Mouse (Mus musculus) ES-E14 (cell line): Measurements from ENCODE around the gene Ttll9. TPM values are rescaled to one million over a fixed set of nuclear protein-coding genes. Genes with fewer than 3 reads are reported as not detected.
A peak's percentile ranks its signal among the peaks of the same experiment; 100 is the strongest.

Source experiments
- DNase-seq: peaks from one replicate; pipeline ENCODE4 v3.0.0-alpha.2; 2013; ENCODE audit warnings: low read depth, low spot score
- H3K27ac ChIP-seq: 2 replicates; pipeline ENCODE4 v1.5.1; 2012; ENCODE audit warnings: low read depth, mild to moderate bottlenecking, low read length, moderate library complexity, mixed read lengths; ENCODE audit not compliant: poor library complexity, insufficient read depth, severe bottlenecking
- H3K36me3 ChIP-seq: 2 replicates; pipeline ENCODE4 v1.6.1; 2012; ENCODE audit warnings: mild to moderate bottlenecking, low read length, moderate library complexity, mixed read lengths; ENCODE audit not compliant: control insufficient read depth, poor library complexity, insufficient read depth, severe bottlenecking
- H3K4me1 ChIP-seq, 2 experiments: fragments of 150-350 bp in 1 of 2; sonication (generic) in 1 of 2; 2 replicates each; pipeline ENCODE4 v1.6.1; 2012; ENCODE audit warnings: low read length in 2 of 2, mild to moderate bottlenecking in 1 of 2, mixed read lengths in 1 of 2; ENCODE audit not compliant: control insufficient read depth in 2 of 2, insufficient read depth in 2 of 2, poor library complexity in 1 of 2
- H3K4me3 ChIP-seq, 2 experiments: fragments of 150-350 bp in 1 of 2; sonication (generic) in 1 of 2; 2 replicates each; pipeline ENCODE4 v1.5.1; 2012; ENCODE audit warnings: low read length in 2 of 2, low read depth in 1 of 2, mild to moderate bottlenecking in 1 of 2, mixed read lengths in 1 of 2; ENCODE audit not compliant: insufficient read depth in 1 of 2, poor library complexity in 1 of 2, severe bottlenecking in 1 of 2
- H3K9ac ChIP-seq: 2 replicates; pipeline ENCODE4 v1.6.1; 2012; ENCODE audit warnings: low read depth, mild to moderate bottlenecking, low read length, mixed read lengths; ENCODE audit not compliant: poor library complexity, insufficient read depth, severe bottlenecking
- H3K9me3 ChIP-seq: fragments of 150-350 bp; sonication (generic); 2 replicates; pipeline ENCODE4 v1.6.1; 2012; ENCODE audit warnings: low read depth, mild to moderate bottlenecking, low read length; ENCODE audit not compliant: control insufficient read depth, insufficient read depth
- CHD2 ChIP-seq: IDR thresholded peaks from 2 replicates; pipeline ENCODE4 v1.6.1; 2014; ENCODE audit warnings: mild to moderate bottlenecking, low read depth, low read length, inconsistent platforms
- HCFC1 ChIP-seq: IDR thresholded peaks from 2 replicates; pipeline ENCODE4 v1.6.1; 2012; ENCODE audit warnings: low read length, inconsistent platforms, borderline replicate concordance; ENCODE audit not compliant: insufficient read depth
- MAFK ChIP-seq: IDR thresholded peaks from 2 replicates; pipeline ENCODE4 v1.6.1; 2014; ENCODE audit warnings: mild to moderate bottlenecking, low read depth, low read length, inconsistent platforms; ENCODE audit not compliant: insufficient read depth
- ZC3H11A ChIP-seq: IDR thresholded peaks from 2 replicates; pipeline ENCODE4 v1.6.1; 2012; ENCODE audit warnings: low read depth, mild to moderate bottlenecking, inconsistent platforms, low read length, borderline replicate concordance
- ZNF384 ChIP-seq: IDR thresholded peaks from 2 replicates; pipeline ENCODE4 v1.6.1; 2012; ENCODE audit warnings: low read depth, low read length, inconsistent platforms
- in situ Hi-C, 2 experiments: fragments of 600-800 bp; cut with MboI; formaldehyde crosslinking; loops; one replicate each; pipeline ENCODE4 v1.15.1; 2025; ENCODE audit warnings: low sequenced_read_pairs in 2 of 2, inconsistent platforms in 1 of 2; ENCODE audit not compliant: unreplicated experiment in 2 of 2
- total RNA-seq: library from RNA; depleted of rRNA; stranded (reverse); fragments of 300-350 nt; gene quantifications from 2 replicates; pipeline ENCODE4 v1.2.3, GENCODE M21; 2012; rRNA removed

Gene Ttll9
- total RNA-seq, result 1.2 and 2.1 TPM in 2 replicates

DNA sequence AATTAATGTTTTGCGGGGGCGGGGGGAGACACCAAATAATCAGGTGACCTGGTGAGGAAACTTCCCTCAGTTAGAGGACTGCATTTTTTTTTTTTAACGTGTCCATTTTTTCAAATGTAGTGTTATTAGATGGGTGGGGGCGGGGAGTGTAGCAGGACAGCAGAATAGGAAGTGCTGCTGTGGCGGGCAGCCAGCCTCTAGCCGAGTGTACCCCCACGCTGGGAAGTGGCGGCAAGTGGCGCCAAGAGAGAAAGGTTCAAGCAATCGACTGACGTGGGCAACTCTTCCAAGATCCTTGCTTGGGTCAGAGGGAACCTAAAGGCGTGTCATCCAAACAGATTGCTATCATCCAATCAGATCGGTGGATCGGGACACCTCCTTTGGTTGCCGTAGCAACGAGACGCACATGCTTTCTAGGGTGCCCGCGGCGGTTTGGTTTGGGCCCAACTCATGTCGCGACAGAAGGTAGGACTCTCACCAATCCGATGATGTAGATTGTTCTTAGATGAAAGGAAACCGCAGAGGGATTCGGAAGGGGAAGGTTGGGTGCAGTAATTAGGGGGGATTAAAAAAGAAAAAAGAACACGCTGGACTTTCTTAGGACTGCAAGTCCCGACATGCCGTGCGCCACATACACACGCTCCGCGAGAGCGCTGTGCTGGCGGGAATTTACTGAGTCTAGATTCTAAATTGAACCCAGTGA lies at the start of gene Ttll9:
Ttll9 (plus strand) TSS at position 395 of the 703 bp plus-strand sequence.
- Histone ChIP-seq H3K9ac (peak within 1 kb of the TSS; percentile 51), H3K4me1 (no peaks in the 10 kb centered on the region; a peak in 1 of 4 replicates), H3K9me3 (no peaks in the 10 kb centered on the region), H3K36me3 (no peaks in the 10 kb centered on the region), H3K27ac (no peak within 1 kb of the TSS), H3K4me3 (peak within 1 kb of the TSS; percentile 65 to 69)
- in situ Hi-C loops, result no loop called here
- DNase-seq, result peak; percentile 70
- peak; percentile 76 for TF ChIP-seq HCFC1
- peak; percentile 75; the same call in 1 of the 2 replicates for TF ChIP-seq CHD2
- no peak for TF ChIP-seq MAFK

DNA sequence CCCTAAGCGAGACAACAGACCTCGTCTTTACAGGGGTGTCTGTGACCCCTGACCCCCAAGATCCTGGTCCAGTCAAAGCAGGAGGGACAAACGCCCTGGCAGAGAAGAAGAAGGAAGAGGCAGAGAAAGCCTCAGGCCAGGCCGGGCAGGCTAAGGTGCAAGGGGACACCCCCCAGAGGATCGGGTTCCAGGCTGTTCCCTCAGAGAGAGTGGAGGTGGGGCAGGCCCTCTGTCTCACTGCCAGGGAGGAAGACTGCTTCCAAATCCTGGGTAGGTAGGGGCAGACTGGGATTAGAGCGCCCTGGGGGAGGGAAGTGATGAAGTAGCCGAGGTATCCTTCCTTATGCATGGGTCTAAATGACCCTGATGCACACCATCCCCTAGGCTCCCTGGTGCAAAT lies 48.8 kb upstream of the Ttll9 start:
- Histone ChIP-seq H3K9me3 (no peaks in the 10 kb centered on the region), H3K4me1 (peaks cover 0 to 9% of the 10 kb centered on the region in 2 experiments; a peak in 1 of 4 replicates), H3K4me3 (no peak overlapping the region), H3K27ac (no peak overlapping the region), H3K9ac (no peak overlapping the region), H3K36me3 (no peaks in the 10 kb centered on the region)
- TF ChIP-seq MAFK, result no peak
- no peak for TF ChIP-seq HCFC1
- no peak for TF ChIP-seq ZNF384
- TF ChIP-seq CHD2, result no peak
- no peak for TF ChIP-seq ZC3H11A
- in situ Hi-C loops, result loop anchor here (10.0 to 25.0 kb wide), 2 partner anchors 224 to 231 kb away; no protein-coding TSS in a partner anchor
- no peak for DNase-seq

DNA sequence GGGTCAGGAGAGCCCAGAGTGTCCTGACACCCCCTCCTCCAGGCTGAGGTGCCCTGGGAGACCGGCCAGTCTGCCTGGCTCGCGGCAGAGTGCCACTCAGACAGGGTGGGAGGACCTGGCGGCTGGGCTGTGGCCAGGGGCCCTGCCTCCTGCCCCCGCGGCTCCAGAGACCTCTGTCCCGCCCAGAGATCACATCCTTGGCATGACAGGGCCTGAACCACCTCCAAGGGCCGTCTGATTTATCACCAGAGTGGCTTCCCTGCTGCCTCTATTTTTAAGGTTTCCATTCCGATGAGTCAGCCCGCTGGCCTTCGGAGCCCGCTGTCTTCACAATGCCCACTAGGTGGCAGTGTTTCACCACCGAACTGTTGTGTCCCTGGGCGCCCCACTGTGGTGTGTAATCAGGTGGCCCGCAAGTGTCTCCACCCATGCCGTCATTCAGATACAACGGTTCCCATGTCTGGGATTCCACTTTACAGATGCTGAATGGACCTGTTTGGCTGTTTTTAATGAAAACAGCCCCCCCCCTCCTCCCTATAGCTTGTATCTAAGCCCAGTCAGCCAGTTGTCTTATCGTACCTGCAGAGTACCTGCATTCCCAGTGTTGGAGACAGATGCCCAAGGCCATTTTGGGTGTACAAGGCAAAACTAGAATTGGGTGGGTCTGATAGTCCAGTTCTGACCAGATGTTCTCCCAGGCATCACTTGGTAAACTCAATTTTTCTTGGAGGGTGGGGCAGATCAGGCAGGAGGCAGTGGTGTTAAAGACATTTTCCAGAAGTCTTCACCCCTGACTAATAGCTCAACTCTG lies 47.8 kb upstream of the Ttll9 start:
- H3K9me3 ChIP-seq, result no peaks in the 10 kb centered on the region
- no peak overlapping the region for H3K27ac ChIP-seq
- DNase-seq, result peak; percentile 88
- H3K4me1 ChIP-seq, result peaks cover 0 to 9% of the 10 kb centered on the region in 2 experiments; a peak in 1 of 4 replicates
- no peaks in the 10 kb centered on the region for H3K36me3 ChIP-seq
- in situ Hi-C loops, result loop anchor here (10.0 to 25.0 kb wide), 2 partner anchors 223 to 230 kb away; no protein-coding TSS in a partner anchor
- TF ChIP-seq ZNF384, result no peak
- 0 out of 2 replicates have a peak, but pooled peaks have one; percentile 49 for TF ChIP-seq ZC3H11A
- TF ChIP-seq MAFK, result peak; percentile 84
- no peak overlapping the region; a peak in 1 of 4 replicates for H3K4me3 ChIP-seq
- no peak overlapping the region for H3K9ac ChIP-seq

GRCm38 (mm10) chr2:152915453-152915852 lies 46.8 kb upstream of the Ttll9 start:
- Histone ChIP-seq H3K9me3 (no peaks in the 10 kb centered on the region), H3K9ac (no peak overlapping the region), H3K4me1 (peaks cover 0 to 9% of the 10 kb centered on the region in 2 experiments; a peak in 1 of 4 replicates), H3K36me3 (no peaks in the 10 kb centered on the region), H3K4me3 (no peak overlapping the region), H3K27ac (no peak overlapping the region)
- no peak for TF ChIP-seq CHD2
- no peak for TF ChIP-seq ZNF384
- TF ChIP-seq MAFK, result no peak
- in situ Hi-C loops, result loop anchor here (10.0 to 25.0 kb wide), 2 partner anchors 222 to 229 kb away; no protein-coding TSS in a partner anchor
- DNase-seq, result no peak
